Mouse (Mus musculus) layer of hippocampus, adult 11-12 months (tissue): ENCODE results near the gene Krtap6-5.
"Not testable (repeated sequence)": the region's sequence is repeated elsewhere in the genome, so short reads cannot be mapped to it uniquely, and the experiment has no call there.

Experiments used
- DNase-seq: peaks from one replicate; pipeline ENCODE4 v3.0.0; 2022; ENCODE audit warnings: low spot score

Krtap6-5 gene

DNA sequence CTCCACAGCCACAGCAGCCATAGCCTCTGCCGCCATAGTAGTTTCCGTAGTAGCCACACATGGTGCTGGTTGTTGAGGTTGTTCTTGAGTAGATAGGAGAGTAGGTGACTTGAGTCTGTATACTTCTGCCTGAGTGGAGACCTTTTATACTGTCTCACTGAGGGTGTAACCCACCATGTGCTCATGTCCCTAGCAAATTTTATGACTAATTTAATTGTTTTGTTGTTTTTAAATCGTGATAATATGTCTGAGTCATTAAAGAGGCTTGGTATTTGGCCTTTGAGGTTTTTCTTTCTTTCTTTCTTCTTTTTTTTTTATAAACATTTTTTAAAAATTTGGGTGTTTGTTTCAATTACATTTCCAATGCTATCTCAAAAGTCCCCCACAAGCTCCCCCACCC lies at the start of gene Krtap6-5:
Gene Krtap6-5, minus strand, starts transcription at position 101 of the 400 bp plus-strand sequence.
- no peak for DNase-seq

GRCm38 (mm10) chr16:89071041-89071440 lies 23.4 kb upstream of the Krtap6-5 start:
- DNase-seq = not testable (repeated sequence)

GRCm38 (mm10) chr16:89063902-89064301 lies 16.2 kb upstream of the Krtap6-5 start, which contains the start of gene 1110025L11Rik:
Gene 1110025L11Rik, minus strand, starts transcription at chr16:89064002.
- DNase-seq = not testable (repeated sequence)

- not testable (repeated sequence) for DNase-seq
These were observed 6.3 kb downstream of the Krtap6-5 start, which contains the start of gene Gm10228 for GRCm38 (mm10) chr16:89041372-89041771. Gene Gm10228, minus strand, starts transcription at chr16:89041472.

- not testable (repeated sequence) for DNase-seq
These were observed 16.3 kb downstream of the Krtap6-5 start, which contains the start of gene Krtap6-1 for GRCm38 (mm10) chr16:89031399-89031798. Gene Krtap6-1, plus strand, starts transcription at chr16:89031699.

GRCm38 (mm10) chr16:89014984-89015383 lies 32.7 kb downstream of the Krtap6-5 start, which contains the start of gene Gm10229:
Gene Gm10229, plus strand, starts transcription at chr16:89015284.
- not testable (repeated sequence) for DNase-seq

DNA sequence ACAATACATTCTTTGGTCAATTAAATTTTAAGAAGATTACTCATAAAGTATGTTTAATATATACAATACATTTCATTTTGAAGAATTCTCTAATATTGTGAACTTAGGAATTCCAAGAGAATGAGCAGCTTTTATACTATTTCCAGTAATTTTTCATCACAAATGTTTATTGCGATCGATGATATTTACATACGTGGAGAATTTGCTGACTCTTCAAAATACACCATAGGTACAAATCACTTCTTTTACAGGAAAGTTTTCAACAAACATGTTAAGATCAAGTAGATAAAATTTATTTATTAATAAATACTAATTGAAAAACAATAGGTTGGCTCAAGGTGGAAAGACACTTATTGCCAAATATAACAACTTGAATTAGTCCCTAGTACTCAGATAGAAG lies 33.7 kb downstream of the Krtap6-5 start:
- no peak for DNase-seq

DNA sequence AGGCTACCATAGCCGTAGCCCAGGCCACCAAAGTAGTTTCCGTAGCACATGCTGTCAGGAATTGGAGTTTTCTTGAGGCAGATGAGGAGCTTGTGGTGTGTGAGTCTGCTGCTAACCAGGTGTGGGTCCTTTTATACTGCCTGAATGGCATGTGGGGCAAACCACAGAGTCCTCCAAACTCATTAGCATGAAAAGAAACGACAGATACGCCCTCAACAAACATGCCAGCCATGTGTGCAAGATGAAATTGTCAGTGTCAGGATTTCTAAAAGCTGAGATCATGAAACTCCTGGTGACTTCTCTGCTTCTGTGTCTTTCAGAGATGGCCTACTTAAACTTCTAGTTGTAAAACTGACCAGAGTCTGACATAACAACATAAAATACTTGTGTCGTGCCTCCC lies 37.0 kb downstream of the Krtap6-5 start, which contains the start of gene Krtap22-2:
Gene Krtap22-2, minus strand, starts transcription at position 101 of the 400 bp plus-strand sequence.
- DNase-seq = no peak
